Mouse (Mus musculus): ENCODE data around the gene Icosl. TPM values are rescaled to one million over a fixed set of nuclear protein-coding genes. Genes with fewer than 3 reads are reported as not detected.
"Not testable (repeated sequence)": the region's sequence is repeated elsewhere in the genome, so short reads cannot be mapped to it uniquely, and the experiment has no call there.

Icosl gene
- total and polyA plus RNA-seq, 3 experiments, result not detected

GRCm38 (mm10) chr10:78095954-78096931 is 27.1 kb downstream of the Icosl start:
- DNase-seq (ENCODE audit: low read depth, low spot score), result no peak
- Histone ChIP-seq H3K4me1 (ENCODE audit: control insufficient read depth in 1 of 2, insufficient read depth in 2 of 2, low read length in 2 of 2) (no peaks in the 10 kb centered on the region), H3K9ac (ENCODE audit: control insufficient read depth, low read depth, low read length, poor library complexity, severe bottlenecking) (no peak overlapping the region), H3K9me3 (replicated peaks; ENCODE audit: insufficient read depth, low read length) (no peaks in the 10 kb centered on the region), H3K27ac (ENCODE audit: control insufficient read depth, low read depth, low read length) (no peak overlapping the region), H3K79me2 (ENCODE audit: control insufficient read depth, insufficient read depth, low read length, poor library complexity) (no peaks in the 10 kb centered on the region), H3K4me3 (ENCODE audit: control insufficient read depth in 1 of 2, insufficient read depth in 1 of 2, low read depth in 2 of 2, low read length in 2 of 2) (no peak overlapping the region), H3K36me3 (ENCODE audit: control insufficient read depth in 1 of 2, insufficient read depth in 2 of 2, low read length in 2 of 2) (no peaks in the 10 kb centered on the region), H3K27me3 (ENCODE audit: control insufficient read depth in 1 of 2, insufficient read depth in 2 of 2, low read length in 2 of 2) (peaks cover 0 to 2% of the 10 kb centered on the region in 2 experiments; a peak in 1 of 4 replicates)
- no peak for TF ChIP-seq MAX (IDR thresholded peaks at IDR 0.05; ENCODE audit: low read length)

GRCm38 (mm10) chr10:78099860-78100259 is 30.8 kb downstream of the Icosl start:
- H3K9me3 ChIP-seq (replicated peaks; ENCODE audit: insufficient read depth, low read length); H3K27ac ChIP-seq (ENCODE audit: control insufficient read depth, low read depth, low read length); H3K79me2 ChIP-seq (ENCODE audit: control insufficient read depth, insufficient read depth, low read length, poor library complexity); H3K36me3 ChIP-seq (ENCODE audit: control insufficient read depth in 1 of 2, insufficient read depth in 2 of 2, low read length in 2 of 2); H3K9ac ChIP-seq (ENCODE audit: control insufficient read depth, low read depth, low read length, poor library complexity, severe bottlenecking); DNase-seq (ENCODE audit: low read depth, low spot score); H3K4me1 ChIP-seq (ENCODE audit: control insufficient read depth in 1 of 2, insufficient read depth in 2 of 2, low read length in 2 of 2); H3K4me3 ChIP-seq (ENCODE audit: control insufficient read depth in 1 of 2, insufficient read depth in 1 of 2, low read depth in 2 of 2, low read length in 2 of 2); H3K27me3 ChIP-seq (ENCODE audit: control insufficient read depth in 1 of 2, insufficient read depth in 2 of 2, low read length in 2 of 2): not testable (repeated sequence)

DNA sequence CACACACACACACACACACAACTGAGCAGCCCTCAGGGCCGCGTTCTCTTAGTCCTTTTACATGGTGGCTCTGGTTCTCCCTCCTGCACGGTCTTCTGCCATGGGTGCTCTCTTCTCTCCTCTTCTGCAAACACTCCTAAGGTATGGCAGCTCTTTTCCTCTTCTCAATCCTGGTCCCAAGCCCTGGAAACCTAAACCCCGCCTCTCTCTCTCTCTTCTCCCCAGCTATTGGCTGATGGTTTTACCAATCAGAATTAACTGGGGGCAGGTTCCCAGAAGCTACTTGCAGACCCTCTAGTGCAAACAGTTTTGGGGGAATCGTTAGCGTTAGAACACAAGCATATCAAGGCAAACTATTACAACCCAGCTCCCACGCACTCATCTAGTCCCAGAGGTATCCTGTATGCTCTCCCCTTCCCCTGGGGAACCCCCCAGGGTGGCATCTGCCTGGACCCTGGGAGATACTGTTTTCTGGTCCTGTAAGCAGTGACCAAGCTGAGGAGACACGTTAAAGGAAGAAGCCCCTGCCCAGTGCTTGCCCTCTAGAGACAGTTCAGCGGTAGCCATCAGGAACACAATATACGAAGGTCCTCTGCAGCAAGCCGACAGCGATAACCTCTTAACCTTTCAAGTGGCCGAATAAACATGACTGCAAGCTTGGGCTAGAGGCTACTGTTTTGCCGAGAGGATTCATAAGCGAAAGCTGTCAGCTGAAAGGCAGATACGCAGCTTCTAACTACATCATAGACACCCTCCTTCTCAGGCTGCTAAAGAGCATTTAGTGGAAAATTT is 32.1 kb downstream of the Icosl start:
- Histone ChIP-seq H3K9me3 (replicated peaks; ENCODE audit: insufficient read depth, low read length) (no peaks in the 10 kb centered on the region), H3K4me3 (ENCODE audit: control insufficient read depth in 1 of 2, insufficient read depth in 1 of 2, low read depth in 2 of 2, low read length in 2 of 2) (no peak overlapping the region), H3K36me3 (ENCODE audit: control insufficient read depth in 1 of 2, insufficient read depth in 2 of 2, low read length in 2 of 2) (no peaks in the 10 kb centered on the region), H3K27ac (ENCODE audit: control insufficient read depth, low read depth, low read length) (no peak overlapping the region), H3K9ac (ENCODE audit: control insufficient read depth, low read depth, low read length, poor library complexity, severe bottlenecking) (no peak overlapping the region), H3K27me3 (ENCODE audit: control insufficient read depth in 1 of 2, insufficient read depth in 2 of 2, low read length in 2 of 2) (no peaks in the 10 kb centered on the region; a peak in 1 of 4 replicates), H3K79me2 (ENCODE audit: control insufficient read depth, insufficient read depth, low read length, poor library complexity) (no peaks in the 10 kb centered on the region), H3K4me1 (ENCODE audit: control insufficient read depth in 1 of 2, insufficient read depth in 2 of 2, low read length in 2 of 2) (no peaks in the 10 kb centered on the region)
- TF ChIP-seq RAD21 (IDR thresholded peaks at IDR 0.05; ENCODE audit: low read depth, low read length) (no peak), CTCF (IDR thresholded peaks at IDR 0.05 in 2 of 3, conservative IDR thresholded peaks at IDR 0.05 in 1 of 3; ENCODE audit: control insufficient read depth in 1 of 3, insufficient read depth in 1 of 3, low read depth in 2 of 3, low read length in 3 of 3, poor library complexity in 1 of 3, severe bottlenecking in 1 of 3) (no peak), POLR2AphosphoS2 (IDR thresholded peaks at IDR 0.05; ENCODE audit: low read length) (no peak), CHD2 (IDR thresholded peaks at IDR 0.05; ENCODE audit: low read length) (no peak), KAT2A (conservative IDR thresholded peaks at IDR 0.05; ENCODE audit: low read depth, low read length) (no peak), MEF2A (IDR thresholded peaks at IDR 0.05; ENCODE audit: extremely low read depth, insufficient replicate concordance, low read depth, low read length, poor library complexity, severe bottlenecking) (no peak), UBTF (IDR thresholded peaks at IDR 0.05; ENCODE audit: borderline replicate concordance, insufficient read depth, low read depth, low read length) (no peak), ELF1 (IDR thresholded peaks at IDR 0.05; ENCODE audit: low read depth, low read length) (no peak), USF1 (IDR thresholded peaks at IDR 0.05; ENCODE audit: low read depth, low read length) (no peak), POLR2A (IDR thresholded peaks at IDR 0.05; ENCODE audit: control insufficient read depth in 1 of 2, insufficient read depth in 1 of 2, low read depth in 1 of 2, low read length in 2 of 2, poor library complexity in 1 of 2) (no peak), USF2 (IDR thresholded peaks at IDR 0.05; ENCODE audit: borderline replicate concordance in 1 of 2, insufficient read depth in 1 of 2, low read depth in 1 of 2, low read length in 2 of 2) (no peak), TBP (IDR thresholded peaks at IDR 0.05; ENCODE audit: low read depth, low read length) (no peak), SIN3A (IDR thresholded peaks at IDR 0.05; ENCODE audit: low read length) (no peak), MYB (IDR thresholded peaks at IDR 0.05; ENCODE audit: low read depth, low read length) (no peak)
- no peak for DNase-seq (ENCODE audit: low read depth, low spot score)

Measured in MEL (cell line).